Mouse (Mus musculus) frontal cortex, postnatal 10 days (tissue): Measurements from ENCODE around the gene Gstm5.
"Not testable (repeated sequence)": the region's sequence is repeated elsewhere in the genome, so short reads cannot be mapped to it uniquely, and the experiment has no call there.

ENCODE experiments used
- DNase-seq, 2 experiments: peaks; one replicate each; pipeline ENCODE4 v3.0.0; 2022; ENCODE audit warnings: low spot score in 2 of 2, mixed read lengths in 1 of 2

Gstm5 gene

DNA sequence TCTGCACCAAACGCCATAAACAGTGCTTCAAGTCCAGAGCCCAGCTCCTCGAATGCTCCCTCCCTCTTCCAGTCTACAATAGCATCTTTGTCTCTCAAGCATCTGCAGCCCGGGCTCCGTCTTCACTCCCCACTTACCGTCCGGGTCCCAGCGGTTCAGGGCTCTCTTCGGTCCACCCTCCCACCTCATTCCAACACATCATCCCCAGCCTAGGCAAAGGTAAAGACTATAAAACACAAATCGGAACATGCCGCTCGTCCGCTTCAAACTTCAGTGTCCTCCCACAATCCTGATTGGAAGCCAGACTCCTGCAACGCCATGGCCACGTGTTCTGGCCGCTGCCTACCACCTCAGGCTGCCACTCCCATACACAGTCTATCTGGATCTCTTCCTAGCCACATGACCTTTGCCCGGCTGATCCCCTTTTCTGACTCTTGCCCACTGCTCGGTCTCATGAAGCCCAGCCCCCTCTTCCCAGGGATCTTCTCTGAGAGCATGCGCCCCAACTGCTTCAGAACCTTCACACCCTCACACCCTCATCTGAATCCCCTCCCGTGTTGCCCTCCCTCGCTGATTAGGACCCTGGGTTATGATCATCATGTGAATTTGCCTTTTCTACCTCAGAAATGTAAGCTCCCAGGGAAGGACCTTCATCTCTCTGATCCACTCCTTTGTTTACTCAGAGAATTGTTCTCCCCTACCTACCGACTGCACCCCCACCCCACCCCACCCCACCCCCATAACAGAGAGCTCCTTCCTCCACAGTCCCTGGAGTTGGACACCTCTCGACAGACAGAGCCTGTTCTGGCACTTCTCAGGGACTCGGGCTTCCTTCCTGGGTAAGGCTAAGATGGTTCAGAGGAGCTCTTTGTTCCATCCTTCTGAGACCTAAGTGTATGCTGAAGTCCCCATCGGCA, 22.0 kb upstream of the Gstm5 start:
- no peak for DNase-seq

GRCm38 (mm10) chr3:107875231-107875630, 20.4 kb upstream of the Gstm5 start:
- no peak for DNase-seq

- DNase-seq, result no peak
Measured at GRCm38 (mm10) chr3:107877005-107877404, 18.6 kb upstream of the Gstm5 start, which contains the start of gene Eps8l3. Gene Eps8l3, plus strand, starts transcription at chr3:107877229.

DNA sequence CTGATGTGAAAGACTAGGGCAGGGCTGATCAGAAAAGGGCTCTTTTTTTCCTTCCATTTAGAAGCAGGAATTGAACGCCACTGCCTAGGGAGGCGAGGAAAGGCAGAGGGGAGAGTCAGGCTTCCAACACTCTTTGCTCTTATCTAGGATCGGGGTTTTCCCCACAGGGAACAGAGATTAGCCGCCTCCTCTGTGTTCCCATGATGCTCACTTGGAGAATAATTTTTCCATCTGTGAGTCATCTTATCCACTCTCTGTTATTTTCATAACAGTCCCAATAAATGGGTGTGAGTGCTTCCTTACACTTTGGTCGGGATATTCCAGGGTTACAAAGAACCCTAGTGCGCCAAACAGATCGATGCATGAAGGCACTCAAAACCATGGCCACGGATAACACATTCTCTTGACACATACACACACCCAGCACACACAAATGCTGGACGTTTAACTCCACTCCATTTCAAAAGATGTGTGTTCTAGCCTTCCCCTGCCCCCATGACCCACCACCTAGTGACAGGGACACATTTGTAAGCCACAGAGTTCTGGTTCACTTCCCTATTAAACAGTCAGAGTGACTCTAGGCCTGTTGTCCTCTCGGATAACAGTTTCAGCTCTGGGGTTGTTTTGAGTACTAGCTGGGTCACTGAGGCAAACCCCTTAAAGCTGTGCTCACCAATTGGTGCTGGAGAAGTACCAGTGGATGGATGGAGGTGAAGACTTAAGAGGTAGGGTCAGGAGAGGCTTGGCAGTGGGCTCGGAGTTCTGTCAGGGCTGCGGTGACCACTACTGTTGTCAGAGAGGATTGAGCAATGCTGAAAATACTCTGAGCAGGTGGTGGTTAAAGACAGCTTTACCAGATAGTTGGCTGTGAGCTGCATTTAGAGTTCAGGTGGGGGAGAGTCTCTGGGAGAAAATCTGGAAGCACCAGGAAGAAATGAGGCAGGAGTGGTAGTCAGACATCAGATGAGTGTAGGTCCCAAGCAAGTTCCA, 17.6 kb upstream of the Gstm5 start:
- no peak for DNase-seq

DNA sequence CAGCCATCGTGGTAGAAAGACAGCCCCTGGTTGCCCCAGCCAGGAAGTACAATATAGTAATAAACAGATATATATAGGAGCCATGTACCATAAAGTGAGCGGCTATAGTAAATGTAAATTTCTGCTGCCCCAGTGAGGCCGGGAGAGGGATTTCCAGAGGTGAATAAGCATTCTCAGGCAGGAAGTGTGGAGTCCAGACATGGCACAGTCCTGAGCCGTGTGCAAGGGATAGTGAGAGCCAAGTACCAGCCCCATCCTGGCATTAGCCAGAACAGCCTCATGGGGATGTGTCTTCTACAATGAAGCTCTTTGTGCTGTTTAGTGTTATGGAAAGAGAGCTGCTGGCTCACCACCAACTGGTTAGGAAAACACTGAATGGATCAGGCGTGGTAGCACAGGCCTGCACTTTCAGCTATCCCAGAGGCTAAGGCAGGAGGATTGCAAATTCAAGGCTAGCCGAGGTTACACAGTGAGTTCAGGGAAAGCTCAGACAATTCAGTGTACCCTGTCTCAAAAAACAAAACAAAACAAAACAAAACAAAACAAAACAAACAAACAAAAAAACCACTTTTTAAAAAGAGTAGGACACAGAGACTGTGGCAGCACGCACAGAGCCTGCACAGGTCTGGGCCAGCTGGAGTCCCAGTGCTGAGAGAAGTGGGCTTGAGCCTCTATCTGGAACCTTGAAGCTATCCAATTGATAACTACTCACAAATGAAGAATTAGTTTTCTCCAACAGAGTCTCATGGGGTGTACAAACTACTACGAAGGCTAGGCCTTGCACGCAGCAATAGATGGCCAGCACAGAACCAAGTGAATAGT, 7.7 kb upstream of the Gstm5 start:
- DNase-seq, result peak; percentile 50 to 68

- DNase-seq, result not testable (repeated sequence)
Measured at GRCm38 (mm10) chr3:107889236-107889635, 6.4 kb upstream of the Gstm5 start.

GRCm38 (mm10) chr3:107895194-107895719, 364 bp upstream of the Gstm5 start:
- DNase-seq, result no peak

- no peak for DNase-seq
Measured at GRCm38 (mm10) chr3:107898691-107899090, 3.1 kb downstream of the Gstm5 start.

DNA sequence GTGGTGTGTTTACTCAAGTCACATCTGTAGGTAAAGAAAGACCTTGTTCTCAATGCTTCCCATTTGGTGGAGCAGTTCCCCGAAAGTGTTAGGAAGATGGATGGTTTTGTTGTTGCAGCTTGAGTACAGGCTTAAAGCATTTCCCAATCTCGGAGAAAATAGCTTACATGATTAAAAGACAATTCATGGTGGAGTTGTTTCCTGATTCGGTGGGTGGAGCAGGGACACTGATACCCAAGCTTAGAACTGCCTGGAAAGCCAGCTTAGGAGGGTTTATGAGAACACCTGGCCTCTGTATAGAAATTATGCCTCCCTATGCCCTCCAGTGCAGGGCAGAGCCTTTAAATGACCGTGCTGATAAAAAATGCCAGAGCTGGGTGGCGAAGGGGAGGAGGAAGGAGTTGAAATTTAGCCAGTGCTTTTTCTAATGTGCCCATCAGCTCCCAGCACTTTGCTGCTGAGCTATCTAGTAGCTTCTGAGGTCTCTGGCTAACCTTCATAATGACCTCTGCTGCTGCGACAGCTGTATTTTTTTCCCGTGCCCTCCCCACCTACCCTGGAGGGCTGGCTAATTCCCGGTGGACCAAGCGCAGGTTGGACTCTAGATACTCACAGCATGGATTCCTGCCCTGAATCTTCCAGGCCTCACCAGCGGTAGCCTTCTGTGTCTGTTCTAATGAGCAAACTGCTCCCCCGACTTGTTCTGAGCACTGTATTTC, 5.5 kb downstream of the Gstm5 start:
- no peak for DNase-seq

GRCm38 (mm10) chr3:107905942-107906341, 10.3 kb downstream of the Gstm5 start:
- no peak for DNase-seq

- no peak for DNase-seq
Measured at GRCm38 (mm10) chr3:107916674-107917073, 21.1 kb downstream of the Gstm5 start.

- DNase-seq, result no peak
Measured at GRCm38 (mm10) chr3:107917097-107917496, 21.5 kb downstream of the Gstm5 start.

DNA sequence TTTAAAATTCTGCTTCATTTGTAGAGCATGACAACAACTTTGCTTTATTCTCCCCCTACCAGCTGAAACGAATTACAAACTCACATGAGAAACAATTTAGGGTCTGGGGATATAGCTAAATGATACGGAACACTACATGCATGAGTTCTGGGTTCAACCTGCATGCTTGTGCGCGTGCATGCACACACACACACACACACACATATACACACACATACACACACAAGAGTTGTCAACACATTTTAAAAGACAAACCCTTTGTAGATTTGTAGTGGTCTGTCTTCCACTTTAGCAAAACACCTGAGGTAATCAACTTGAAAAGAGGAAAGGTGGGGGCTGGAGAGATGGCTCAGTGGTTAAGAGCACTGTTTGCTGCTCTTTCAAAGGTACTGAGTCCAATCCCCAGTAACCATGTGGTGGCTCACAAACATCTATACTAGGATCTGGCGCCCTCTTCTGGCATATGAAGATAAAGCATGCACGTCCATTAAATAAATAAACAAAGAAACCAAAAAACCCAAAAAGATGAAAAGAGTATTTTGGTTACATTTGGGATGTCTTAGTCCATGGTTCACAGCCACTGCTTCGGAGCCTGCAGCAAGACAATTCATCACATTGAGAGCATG, 22.3 kb downstream of the Gstm5 start:
- peak in 1 of 2 experiments; percentile 36 for DNase-seq

DNA sequence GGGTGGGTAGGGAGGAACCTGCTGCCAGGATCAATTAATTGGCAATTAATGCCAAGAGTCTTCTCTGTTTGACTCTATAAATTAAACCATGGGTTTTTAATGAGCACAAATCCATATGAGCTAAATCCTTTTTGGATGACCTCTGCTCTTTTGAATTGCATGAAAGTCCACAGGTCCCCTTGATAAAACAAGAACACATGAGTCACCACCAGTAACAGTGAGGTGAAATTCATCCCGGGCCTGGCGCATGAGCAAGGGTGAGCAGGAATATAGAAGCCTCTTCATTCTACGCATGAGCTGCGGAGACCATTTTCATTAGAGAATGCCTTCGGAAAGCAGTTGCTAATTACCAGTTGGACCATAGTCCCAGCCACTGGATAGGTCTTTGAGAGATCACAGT, 24.7 kb downstream of the Gstm5 start:
- DNase-seq, result no peak

DNA sequence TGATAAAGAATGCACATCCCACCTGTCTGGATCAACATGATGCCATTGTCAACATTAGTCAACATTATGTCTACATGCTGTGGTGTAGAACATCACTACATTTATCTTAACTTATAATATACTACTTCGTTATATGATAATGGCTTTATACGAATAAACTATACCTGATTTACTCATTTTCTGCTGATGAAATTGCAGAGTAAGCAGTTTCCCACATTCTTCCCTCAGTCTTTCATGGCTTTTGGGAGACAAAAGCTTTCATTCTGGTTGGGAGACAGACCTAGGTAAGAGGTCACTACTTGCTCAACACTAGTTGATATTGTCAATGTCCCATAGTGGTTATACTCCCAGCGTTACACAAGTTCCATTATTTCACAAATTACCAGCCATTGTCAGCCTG, 29.7 kb downstream of the Gstm5 start:
- DNase-seq, result no peak

- no peak for DNase-seq
Measured at GRCm38 (mm10) chr3:107927841-107928240, 32.2 kb downstream of the Gstm5 start.

- no peak for DNase-seq
Measured at GRCm38 (mm10) chr3:107928691-107929090, 33.1 kb downstream of the Gstm5 start.

- DNase-seq, result no peak
Measured at GRCm38 (mm10) chr3:107929243-107929642, 33.6 kb downstream of the Gstm5 start.

DNA sequence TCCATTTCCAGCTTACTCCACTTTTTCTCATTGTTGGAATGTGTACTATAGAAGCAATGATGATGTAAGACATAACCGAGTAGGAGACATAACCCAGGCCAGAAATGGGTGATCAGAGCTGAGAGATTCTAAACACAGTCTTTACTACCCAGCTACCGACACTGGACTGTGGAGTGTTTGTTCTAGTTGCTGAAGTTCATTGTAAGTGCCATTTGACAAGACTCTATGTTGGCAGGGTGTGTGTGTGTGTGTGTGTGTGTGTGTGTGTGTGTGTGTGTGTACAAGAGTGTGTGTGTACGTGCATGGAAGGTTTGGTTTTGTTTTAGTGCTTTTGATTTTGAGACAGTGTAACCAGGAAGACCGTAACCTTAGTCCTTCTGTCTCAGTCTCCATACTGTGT, 34.1 kb downstream of the Gstm5 start:
- no peak for DNase-seq

DNA sequence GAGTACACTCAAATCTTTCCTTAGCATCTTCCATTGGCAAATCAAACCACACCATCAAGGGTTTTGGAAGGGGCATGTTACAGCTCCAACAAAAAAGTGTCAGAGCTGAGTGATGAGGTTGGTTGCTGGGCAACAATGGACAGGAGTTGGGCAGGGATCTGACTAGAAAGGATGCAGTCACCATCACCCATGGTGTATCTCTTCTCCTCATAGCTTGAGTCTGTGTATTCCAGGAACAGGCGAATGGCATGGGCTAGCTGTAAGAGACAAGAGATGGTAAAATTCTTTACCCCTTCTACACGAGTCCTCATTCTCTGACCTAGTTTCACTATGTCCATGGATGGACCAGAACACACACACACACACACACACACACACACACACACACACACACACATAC, 35.5 kb downstream of the Gstm5 start:
- DNase-seq, result no peak
